Mouse (Mus musculus): Measurements from ENCODE around the gene Rcor1.

GRCm38 (mm10) chr12:111137079-111137478 lies 97.9 kb downstream of the Rcor1 start:
- no peak for TF ChIP-seq CTCF (conservative IDR thresholded peaks at IDR 0.05; ENCODE audit: low read length)
- TF ChIP-seq POU5F1 (IDR thresholded peaks at IDR 0.05; ENCODE audit: borderline replicate concordance, low read length): no peak
- no peak for TF ChIP-seq NANOG (IDR thresholded peaks at IDR 0.05; ENCODE audit: borderline replicate concordance, low read length)
